Mouse (Mus musculus): Measurements from ENCODE around the gene Rag1.

The Rag1 gene

DNA sequence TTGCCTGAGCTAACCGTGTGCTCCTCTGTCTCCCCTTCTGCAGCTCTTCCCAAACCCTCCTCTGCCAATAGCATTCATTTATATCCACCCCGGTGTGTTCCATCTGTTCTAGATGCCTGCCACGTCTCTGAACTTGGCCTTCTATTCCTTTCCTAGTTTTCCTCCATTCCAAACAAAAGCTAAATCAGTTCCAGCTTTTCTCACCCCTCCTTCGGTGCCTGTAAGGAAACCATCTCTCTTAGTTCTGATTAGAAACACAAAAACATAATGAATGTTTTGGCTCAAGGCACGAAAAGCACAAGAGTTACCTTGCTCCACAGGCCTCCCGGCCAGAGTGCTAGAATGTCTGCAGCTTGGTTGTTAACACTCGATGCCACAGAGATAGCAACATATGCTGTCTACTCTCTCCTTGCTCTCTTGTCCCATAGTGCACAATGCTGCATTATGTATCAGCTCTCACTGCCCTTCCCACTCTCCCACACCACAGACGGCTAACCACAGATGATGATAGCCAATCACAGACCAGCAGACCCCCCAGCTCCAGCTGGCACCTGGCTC lies at the start of gene Rag1, which contains the start of gene B230118H07Rik:
Gene Rag1 (minus strand): TSS at position 388 of the 558 bp plus-strand sequence.
Gene B230118H07Rik (minus strand): TSS at position 419 of the 558 bp plus-strand sequence.
- DNase-seq (ENCODE audit: low spot score), result no peak

DNA sequence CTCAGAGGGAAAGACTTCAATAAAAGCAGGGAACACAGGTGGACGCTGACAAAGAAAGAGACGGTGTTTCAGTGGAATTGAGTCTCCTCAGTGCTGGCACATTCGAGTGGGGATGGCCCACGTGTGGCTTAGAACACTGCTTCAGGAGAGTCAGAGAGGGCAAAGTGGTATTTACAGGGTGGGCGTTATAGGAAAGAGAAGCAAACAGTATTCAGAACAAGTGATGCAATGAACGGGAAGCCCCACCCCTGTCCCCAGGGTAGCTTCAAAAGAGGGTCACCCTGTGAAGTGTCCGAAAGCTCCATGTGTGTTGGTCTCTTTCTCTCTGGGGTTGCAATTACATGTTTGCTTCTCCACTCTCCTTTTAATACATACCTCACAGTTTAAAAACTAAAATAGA lies 46.3 kb upstream of the Rag1 start:
- DNase-seq (ENCODE audit: low spot score), result no peak

DNA sequence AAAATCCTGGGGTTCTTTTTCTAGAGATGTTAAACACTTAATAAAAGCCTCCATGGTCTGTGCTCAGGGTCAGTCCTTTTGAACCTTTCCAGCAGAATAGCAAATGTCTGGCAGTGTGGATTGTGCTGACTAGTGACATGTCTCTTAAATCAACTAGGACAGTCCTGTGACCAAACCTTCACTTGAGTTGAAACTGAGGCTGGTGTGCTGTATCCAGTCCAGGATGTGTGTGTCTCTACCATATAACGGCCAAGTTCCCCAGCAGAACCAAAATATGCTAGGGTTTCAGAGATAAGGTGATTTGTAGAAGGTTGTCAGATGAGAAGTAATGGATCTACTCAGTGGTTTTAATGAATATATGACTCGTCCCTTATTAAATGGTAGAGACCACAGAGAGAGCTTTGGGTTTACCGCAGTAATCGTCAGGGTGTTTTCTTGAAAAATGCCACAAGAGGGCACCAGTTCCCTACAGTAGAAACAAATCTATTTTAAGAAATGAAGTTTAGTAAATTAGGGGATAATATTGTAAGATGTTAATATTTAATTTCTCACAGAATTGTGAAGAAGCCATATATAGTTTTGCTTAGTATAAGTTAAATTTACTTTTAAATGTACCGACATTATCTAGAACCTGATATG lies 44.4 kb upstream of the Rag1 start:
- DNase-seq (ENCODE audit: low spot score), result peak; percentile 66

DNA sequence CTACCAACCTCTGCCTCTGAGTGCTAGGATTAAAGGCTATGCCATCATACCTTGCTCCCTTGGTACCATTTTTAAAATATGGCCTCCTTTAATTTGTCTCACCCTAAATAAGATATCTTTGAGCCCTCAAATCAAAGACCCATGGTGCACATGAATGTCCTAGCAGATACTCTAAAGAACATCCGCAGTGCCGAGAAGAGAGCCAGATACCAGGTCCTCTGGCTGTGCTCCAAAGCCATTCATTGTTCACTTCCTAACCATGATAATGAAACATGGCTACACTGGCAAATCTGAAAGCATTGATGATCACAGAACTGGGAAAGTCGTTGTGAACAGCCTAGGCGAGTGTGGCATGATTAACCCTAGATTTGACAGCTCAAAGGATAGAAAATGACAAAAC lies 43.7 kb upstream of the Rag1 start:
- no peak for DNase-seq (ENCODE audit: low spot score)

DNA sequence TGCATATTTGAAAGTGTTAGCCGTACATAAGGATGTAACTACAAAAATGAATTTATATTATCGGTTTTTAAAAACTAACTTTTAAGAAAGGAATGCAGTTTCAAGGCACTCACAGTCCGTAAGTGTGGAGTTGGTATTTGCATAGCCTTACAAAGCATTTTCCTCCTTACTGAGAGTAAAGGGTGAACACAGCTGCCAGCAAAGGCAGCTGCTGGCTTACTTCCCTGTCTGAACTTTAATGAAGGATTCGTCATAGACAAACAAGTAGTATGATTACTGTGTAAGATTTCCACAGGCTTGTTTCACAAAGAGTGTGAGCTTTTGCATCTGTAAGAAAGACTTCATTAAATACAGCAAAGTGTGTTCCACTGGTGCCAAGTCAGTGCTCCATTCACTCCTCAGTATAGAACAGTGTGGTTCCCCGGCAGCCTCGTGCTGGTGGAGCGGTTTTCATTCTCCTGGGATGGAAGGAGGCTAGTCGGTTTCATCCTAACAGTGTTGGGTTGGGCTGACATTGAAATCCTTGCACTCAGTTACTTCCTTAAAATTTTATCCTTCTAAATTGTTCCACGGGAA lies 41.0 kb upstream of the Rag1 start:
- no peak for DNase-seq (ENCODE audit: low spot score)

DNA sequence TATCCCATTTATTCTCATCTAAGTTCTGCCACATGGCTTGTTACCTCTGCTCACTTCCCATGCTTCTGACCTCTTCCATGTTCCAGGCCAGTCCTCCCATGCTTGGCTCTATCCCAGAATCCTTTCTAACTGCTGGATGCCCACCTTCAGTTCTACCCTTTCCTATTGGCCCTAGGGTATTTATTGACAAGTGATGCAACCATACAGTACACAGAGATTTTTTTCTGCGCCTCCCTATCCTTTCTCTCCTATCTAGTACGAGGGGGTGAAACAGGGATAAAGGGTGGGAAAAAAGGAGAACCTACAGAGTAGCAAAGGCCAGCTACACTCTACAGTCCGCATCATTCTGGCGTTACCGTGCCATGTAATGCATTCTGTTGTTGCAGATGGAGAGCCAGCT lies 38.7 kb upstream of the Rag1 start:
- no peak for DNase-seq (ENCODE audit: low spot score)

DNA sequence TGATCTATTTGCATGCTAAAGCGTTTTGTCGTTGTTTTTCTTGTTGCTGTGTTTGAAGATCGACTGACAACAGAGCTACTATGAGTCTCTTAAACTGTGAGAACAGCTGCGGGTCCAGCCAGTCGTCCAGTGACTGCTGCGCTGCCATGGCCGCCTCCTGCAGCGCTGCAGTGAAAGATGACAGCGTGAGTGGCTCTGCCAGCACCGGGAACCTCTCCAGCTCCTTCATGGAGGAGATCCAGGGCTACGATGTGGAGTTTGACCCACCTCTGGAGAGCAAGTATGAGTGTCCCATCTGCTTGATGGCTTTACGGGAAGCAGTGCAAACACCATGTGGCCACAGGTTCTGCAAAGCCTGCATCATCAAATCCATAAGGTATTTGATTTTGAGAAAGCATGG lies 35.1 kb upstream of the Rag1 start:
- no peak for DNase-seq (ENCODE audit: low spot score)

DNA sequence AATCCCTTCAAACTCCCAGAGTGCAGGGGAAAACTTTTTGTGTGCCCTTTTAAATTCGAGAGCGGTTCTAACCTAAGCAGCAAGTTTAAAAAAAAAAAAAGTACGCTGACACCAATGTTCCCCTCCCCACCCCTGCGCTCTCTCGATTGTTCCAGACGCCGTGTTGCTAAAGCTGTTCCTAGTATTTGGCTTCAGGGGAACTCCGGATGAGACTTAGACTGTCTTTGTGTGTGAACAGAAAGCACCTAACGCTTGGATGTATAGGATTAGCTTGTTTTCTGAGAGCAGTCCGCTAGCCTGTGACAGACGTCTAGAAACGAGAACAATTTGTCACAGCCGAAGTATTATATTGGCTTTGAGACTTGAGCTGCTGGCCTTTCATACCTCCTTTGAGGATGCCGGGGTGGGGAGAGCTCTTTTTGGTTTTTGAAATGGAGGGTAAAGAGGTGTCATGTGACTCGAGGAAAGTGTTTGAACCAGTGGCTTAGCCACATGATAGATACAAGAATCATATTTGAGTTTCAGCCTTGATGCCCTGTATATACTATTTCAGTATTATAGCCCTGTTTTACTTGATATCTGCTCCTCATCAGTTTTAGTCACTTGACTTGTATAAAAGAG lies 30.0 kb upstream of the Rag1 start:
- DNase-seq (ENCODE audit: low spot score), result peak; percentile 54

DNA sequence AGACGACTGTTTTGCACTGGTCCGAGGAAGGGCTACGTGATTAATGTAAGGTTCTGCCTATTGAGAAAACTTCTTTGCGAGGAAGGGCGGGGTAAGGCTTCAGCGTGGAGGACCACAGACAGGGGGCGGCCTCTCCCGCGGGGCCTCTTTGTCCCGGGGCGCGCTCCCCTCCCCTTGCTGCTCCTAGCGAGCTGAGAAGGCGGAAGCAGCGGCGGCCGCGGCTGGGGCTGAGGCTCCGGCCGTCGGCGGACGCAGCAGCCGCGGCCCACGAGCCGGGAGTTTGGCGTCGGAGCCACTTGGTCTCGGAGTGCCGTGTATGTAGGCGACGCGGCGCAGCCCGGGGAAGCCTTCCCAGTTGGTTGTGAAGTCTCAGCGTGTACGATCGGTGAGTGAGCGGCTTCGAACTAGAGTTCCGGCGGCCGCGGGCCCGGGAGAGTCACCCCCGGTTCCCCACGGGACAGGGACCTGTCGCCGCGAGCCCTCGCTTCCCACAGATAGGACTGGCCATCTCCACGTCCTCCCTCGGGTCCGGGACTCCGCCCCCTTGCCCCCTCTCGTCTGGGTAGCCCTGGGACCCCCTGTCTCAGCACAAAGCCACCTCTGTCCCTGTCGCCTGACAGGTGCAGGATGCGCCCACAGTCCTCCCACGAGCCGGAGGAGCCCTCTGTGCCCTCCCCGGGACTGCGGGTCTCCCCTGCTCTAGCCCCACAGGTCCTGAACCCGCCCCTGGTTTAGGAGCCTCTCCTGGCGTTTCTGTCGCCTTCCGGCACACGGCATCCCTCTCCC lies 29.1 kb upstream of the Rag1 start, which contains the start of gene Traf6:
Gene Traf6 (plus strand): TSS at position 194 of the 786 bp plus-strand sequence.
- peak; percentile 91 for DNase-seq (ENCODE audit: low spot score)

DNA sequence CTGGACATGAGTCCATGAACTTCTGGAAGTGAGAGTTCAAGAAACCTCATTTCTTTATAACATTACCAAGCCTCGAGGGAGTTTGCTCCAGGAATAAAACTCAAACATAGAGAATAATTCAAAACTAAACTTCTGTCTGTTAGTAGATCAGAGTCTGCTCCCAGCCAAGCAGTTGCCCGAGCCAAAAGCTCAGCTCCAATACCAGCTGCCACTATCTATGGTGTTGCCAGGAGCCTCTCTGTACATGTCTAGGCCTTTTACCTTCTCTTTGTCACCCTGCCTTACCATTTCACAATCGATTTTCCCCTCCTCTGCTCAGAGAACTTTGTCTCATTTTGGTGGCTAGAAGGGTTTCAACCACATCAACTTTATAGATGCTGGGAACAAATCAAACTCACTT lies 24.2 kb upstream of the Rag1 start:
- DNase-seq (ENCODE audit: low spot score), result no peak

DNA sequence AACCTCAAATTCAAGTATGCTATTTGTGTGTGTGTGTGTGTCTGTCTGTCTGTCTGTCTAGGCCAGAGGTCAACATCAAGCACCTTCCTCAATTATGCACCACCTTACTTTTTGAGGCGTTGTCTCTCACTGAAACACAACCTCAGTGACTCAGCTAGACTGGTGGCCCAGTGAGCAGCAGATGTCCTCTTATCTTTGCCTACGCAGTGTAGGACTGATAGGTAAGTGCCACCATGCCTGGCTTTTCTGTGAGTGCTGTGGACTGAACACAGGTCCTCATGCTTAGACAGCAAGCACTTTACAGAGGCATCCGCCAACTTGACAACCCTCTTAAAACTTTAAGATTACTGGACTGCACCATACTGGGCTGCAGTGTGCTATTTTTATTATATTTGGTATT lies 19.4 kb upstream of the Rag1 start:
- DNase-seq (ENCODE audit: low spot score), result no peak

DNA sequence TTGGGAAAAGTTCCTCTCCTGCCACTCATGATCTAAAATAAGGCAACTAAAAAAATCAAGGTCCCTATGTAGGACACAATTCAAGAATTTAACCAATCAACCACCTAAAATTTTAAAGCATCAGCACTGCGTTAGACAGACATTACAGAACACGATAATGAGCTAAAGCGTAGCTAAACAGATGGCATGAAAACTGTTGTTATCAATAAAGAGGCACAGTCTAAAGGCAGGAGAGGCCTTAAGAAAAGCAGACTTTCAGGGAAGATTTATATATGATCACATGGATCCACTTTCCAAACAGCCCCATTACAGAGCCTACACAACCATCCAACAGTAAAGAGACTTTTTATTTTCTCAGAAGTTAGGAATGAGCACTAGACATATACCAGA lies 16.4 kb upstream of the Rag1 start:
- no peak for DNase-seq (ENCODE audit: low spot score)

DNA sequence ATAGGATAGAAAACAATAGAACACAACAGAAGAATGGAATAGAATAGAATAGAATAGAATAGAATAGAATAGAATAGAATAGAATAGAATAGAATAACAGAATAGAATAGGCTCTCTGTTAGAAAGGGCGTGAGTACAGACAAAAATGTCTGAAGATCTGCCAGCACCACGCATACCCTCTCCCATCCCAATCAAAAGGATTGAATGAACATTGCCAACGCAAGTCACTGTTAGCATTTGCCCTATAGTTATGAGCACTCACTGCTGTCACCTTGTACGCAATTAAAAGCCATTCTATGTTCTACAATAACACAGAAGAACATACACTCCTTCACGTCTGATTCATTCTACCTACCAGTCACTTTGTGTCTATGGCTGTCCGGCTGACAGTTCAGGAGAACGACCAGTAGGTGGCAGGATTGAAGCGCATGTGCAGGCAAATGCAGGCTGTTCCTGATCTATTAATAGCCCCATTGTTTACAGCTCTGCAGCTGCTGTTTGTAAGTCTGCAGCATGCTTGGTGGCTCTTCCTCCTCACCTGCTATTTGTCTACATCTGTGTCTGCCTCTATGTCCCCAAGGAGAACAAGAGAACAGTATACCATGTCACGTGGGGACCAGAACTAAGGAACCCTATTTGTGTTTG lies 15.9 kb upstream of the Rag1 start:
- DNase-seq (ENCODE audit: low spot score), result peak; percentile 90

DNA sequence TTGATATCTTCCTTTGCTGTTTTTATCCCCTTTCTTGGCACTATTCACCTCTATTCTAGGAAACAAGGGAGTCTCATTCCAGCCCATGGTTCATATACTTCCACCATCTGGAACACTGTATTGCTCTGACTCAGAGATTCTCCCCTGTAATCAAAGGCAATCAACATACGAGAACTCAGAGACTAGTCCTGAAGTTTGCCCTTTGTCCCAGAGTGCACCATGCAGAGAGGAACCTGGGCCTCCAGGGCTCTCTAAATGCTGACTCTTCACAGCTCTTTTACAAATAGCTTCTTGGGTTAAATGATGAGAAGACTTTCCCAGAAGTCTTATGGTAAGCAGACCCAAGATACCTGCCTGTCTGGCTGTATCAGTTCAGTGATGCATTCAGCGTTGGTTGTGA lies 11.2 kb upstream of the Rag1 start:
- DNase-seq (ENCODE audit: low spot score), result no peak

DNA sequence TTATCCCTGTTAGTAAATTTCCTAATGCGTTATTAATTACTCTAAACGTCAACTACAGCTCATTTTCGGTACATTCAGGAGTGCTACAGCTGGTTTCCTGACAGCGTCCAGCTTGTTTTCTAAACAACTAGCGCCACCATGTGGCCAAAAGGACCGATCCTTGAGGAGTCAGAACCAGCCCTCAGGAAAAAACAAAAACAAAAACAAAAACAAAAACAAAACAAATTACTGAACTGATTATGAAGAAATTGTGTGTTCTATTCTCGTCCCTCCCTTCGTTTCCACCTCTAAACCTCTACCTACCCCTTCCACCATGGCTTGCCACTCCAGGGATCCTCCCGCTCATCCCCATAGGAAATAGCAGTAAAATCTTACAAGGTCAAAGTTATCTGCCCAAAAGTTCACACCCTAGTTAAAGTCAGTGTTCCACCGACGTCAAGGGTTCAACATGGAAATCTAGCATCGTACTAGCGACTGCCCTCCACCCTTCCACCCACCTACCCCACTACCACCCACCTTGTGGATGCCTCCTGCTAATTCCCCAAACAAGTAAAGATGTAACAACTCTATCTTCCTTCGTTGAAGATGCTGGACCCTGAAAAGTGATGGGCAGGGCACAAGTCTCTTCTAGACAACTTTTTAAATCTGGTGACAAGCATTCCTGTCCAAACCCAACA lies 3.8 kb upstream of the Rag1 start:
- DNase-seq (ENCODE audit: low spot score), result peak; percentile 85

DNA sequence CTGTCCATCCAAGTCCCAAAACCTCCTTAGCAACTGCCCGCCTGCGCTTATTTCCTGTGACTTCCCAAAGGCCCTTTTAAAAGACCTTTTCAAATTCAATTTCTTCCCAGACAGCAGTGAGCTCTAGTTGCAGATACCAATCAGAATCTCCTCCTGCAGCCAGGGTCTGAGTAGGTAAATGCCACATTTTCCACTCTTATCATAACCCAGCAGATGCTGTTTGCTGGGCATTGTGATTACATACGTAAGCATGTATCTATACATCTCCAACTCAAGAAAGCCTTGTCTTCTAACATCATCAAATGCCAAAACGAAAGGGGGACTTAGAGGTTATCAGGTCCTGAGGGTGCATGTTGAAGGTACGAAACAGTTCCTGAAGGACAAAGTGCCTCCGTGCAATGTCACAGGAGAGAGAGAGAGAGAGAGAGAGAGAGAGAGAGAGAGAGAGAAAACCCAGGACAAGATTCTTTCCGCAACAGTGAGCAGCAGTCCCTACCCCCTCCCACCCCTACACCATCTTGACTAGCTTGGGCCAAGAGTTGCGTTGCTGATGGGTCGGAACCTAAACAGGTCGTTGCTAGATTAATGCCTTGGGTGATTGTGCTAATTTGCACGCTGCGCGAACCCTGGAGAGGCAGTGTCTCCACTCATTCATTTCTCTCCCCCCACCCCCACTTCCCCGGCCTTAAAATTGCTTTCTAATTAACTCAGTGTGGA lies 3.1 kb upstream of the Rag1 start:
- no peak for DNase-seq (ENCODE audit: low spot score)

DNA sequence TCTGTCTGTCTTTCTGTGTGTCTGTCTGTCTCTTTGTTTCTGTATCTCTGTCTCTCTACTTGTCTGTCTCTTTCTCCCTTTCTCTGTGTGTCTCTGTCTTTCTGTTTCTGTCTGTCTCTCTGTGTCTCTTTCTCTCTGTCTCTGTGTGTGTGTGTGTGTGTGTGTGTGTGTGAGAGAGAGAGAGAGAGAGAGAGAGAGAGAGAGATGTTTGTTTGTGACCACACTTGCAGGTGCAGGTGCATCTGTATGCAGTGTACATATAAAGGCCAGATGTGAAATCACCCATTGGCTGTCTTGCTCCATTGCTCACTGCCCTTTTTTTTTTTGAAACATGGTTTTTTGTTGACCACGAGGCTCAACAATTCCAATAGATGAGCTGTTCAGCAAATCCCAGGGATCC lies 1.1 kb upstream of the Rag1 start:
- DNase-seq (ENCODE audit: low spot score), result no peak

DNA sequence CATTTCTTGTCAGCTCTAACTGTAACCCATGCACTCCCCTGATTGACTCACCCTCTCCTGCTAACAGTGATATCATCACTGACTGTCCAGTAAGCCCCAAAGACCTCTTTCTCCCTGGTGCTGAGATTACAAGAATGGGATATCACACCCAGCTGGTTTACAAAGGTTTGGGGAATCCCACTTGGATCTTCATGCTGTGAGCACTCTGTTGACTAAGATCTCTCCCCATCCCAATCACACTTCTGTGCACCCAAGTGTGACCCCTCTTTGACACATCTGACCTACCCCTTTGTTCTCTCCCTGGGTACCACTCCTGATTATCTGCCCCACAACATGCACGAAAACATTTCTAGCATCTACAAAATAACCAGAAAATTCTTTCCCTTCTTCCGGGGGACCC lies 940 bp downstream of the Rag1 start:
- DNase-seq (ENCODE audit: low spot score), result no peak

DNA sequence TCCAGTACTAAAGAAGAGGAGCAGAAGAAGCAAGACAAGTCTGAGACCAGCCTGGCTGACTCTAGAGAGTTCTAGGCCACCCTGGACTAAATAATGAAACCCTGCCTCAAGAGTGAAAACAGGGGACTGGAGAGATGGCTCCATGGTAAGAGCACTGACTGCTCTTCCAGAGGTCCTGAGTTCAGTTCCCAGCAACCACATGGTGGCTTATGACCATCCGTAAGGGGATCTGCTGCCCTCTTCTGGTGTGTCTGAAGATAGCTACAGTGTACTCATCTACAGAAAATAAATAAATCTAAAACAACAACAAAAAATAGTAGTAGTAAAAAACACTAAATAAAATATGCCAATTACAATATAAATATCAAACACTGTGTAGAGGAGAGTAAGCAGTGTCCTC lies 3.5 kb downstream of the Rag1 start:
- no peak for DNase-seq (ENCODE audit: low spot score)

DNA sequence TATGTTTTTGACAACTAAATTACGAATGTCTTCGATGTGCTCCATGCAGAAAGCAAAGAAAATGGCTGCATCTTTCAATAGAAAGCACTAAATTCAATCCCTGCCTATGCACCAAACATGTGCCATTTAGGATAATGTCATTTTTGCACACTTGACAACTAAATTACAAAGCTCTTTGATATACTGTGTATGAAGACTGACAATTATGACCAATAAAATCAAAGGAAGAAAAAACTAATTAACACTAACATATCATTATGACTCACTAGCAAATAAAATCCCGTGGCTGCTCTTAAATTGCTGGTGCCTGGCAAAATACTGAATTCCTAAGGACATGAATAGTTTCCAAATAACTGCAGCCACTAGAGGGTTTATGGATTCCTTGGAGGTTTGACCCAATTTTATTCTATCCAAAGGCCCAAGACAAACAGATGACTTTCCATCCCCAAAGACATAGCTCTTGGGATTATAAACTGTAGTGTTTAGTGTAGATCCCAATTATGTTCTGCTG lies 9.4 kb downstream of the Rag1 start:
- no peak for DNase-seq (ENCODE audit: low spot score)

Measured in embryo, embryonic 10.5 days (tissue).